Mouse (Mus musculus) layer of hippocampus, adult 2 months (tissue): ENCODE results near the gene Alkbh3. TPM values are rescaled to one million over a fixed set of nuclear protein-coding genes. Genes with fewer than 3 reads are reported as not detected.
A peak's percentile ranks its signal among the peaks of the same experiment; 100 is the strongest.

Experiments used
- DNase-seq, 2 experiments: peaks; one replicate each; pipeline ENCODE4 v3.0.0; 2022; ENCODE audit warnings: low spot score in 2 of 2
- H3K27ac ChIP-seq: fragments of 200-600 bp; 2 replicates; pipeline ENCODE4 v1.8.1; 2022
- H3K4me3 ChIP-seq: fragments of 200-600 bp; 2 replicates; pipeline ENCODE4 v1.8.1; 2022; ENCODE audit warnings: mild to moderate bottlenecking
- CTCF ChIP-seq: fragments of 200-600 bp; conservative IDR thresholded peaks from 2 replicates; pipeline ENCODE4 v1.8.1; 2022; ENCODE audit warnings: antibody characterized with exemption, mild to moderate bottlenecking, moderate library complexity
- long read RNA-seq, 2 experiments: library from polyadenylated mRNA; stranded (forward); transcript quantifications; one replicate each; pipeline ENCODE4 v2.0.0; 2021; ENCODE audit warnings: borderline mapping rate in 2 of 2
- total RNA-seq, 2 experiments: library from RNA; stranded (reverse); gene quantifications; 2 replicates each; pipeline ENCODE4 v1.2.3; 2021

Gene Alkbh3
- 10 to 100 TPM; 22.7 to 28.1 TPM for total RNA-seq
- long read RNA-seq, experiment 1, partial matches to known transcripts = 4 of 12 reads
- long read RNA-seq, experiment 1, other reads (novel, unspliced or antisense) = 6 of 12 reads
- long read RNA-seq, experiment 2, partial matches to known transcripts = 2 of 11 reads
- long read RNA-seq, experiment 2, other reads (novel, unspliced or antisense) = 9 of 11 reads

DNA sequence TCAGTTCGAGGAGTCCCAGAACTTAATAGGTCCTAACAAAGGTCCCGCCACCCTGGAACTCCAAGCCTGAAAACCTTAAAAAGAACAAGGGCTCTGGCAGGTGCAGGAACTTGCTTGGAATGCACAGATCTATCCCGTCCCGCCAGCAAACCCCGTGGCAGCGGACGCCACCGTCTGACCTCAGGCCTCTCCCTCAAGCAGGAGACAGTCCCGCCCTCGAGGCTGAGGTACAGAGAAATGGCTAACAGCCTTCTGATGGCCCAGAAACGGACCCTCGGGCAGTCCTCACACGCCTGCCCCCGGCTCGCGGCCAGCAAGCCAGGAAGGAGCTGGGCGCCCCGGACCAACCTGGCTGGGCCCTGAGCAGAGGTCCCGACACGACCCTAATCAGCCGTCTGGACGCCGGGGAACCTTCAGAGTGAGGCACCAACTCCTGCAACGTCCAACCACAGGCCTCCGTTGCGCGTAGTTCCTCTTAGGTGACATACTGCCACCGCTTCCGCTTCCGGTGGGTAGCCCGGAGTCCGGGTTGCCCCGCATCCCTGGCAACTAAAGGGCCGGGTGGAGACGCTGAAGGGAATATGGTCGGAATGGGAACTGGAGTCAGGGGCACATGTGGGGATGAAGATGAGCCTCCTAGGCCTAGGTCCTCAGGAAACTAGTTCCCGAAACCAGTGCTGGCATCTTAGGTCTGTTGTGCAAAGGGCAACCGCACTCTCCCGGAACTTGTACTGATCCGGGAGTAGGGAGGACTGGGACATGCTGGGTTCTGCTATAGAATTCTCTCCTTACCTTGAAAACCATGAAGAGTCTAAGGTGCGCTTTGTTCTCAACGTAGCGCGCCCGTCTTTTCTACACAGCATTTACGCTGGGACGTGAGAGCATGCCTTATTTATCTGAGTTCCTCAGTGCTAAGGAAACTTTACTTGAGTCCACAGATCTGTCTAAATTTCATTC lies at the start of gene Alkbh3:
TSS of gene Alkbh3 (minus strand) at position 473 of the 957 bp plus-strand sequence.
- DNase-seq = peak; percentile 92 to 96
- TF ChIP-seq CTCF = no peak
- peak within 1 kb of the TSS; percentile 90 for H3K27ac ChIP-seq
- peak within 1 kb of the TSS; percentile 68 for H3K4me3 ChIP-seq

DNA sequence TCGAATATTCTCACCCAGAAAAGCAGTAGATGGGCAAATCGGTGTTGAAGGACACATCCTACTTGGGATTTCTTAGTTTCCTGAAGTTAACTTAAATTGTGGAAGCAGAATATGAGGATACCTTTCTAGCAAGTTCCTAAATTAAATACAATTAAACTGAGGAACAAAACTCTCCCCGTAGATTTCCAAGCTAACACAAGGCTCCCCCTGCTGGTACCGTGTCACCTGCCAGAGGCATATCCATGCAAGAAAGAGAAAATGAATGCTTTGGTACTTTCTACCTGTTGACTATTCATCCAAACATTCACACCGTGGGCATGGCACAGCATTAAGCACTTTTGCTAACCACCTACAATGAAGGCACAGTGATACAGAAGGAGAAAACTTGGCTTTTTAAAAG lies 48.9 kb upstream of the Alkbh3 start:
- TF ChIP-seq CTCF = peak; percentile 81
- DNase-seq = peak in 1 of 2 experiments; percentile 48
- Histone ChIP-seq H3K4me3 (no peak overlapping the region), H3K27ac (no peak overlapping the region)

DNA sequence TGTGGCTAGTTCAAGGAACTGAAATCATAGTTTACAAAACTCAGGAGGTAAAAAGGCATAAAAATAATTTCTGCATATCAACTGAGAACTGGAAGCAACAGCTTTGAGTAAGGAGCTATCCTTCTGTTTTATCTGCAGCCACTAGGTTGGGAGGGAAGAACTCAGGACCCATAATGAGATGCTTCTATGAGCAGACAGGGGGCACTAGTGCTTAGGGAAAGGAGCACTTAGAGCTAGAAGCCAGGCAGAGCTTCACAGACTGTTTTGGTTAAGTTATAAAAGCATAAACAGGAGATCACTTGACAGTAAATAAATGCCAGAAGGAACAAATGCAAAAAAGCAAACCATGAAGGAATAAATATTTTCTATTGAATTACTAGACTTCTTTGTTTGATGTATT lies 44.2 kb upstream of the Alkbh3 start:
- TF ChIP-seq CTCF = peak; percentile 95
- no peak overlapping the region for H3K27ac ChIP-seq
- peak; percentile 48 to 59 for DNase-seq
- H3K4me3 ChIP-seq = no peak overlapping the region

DNA sequence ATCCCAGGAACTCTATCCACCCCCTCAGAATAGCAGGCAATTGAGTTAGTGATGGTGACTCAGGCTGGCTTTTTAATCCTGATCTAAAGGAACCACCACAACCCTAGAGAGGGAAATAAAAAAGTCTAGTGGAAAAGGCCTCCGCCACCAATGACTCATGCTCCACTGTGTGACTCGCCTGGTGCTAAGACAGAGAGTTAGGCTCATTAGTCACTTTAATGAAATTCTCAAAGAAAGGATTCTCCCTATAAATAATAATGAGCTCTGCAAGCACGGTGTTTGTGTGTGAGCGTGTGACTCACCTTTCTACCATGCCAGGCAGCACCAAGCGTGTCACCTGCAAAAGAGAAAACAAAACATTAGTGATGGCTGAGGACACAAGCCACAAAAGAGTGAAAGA lies 41.3 kb upstream of the Alkbh3 start:
- Histone ChIP-seq H3K4me3 (no peak overlapping the region), H3K27ac (no peak overlapping the region)
- no peak for DNase-seq
- no peak for TF ChIP-seq CTCF

DNA sequence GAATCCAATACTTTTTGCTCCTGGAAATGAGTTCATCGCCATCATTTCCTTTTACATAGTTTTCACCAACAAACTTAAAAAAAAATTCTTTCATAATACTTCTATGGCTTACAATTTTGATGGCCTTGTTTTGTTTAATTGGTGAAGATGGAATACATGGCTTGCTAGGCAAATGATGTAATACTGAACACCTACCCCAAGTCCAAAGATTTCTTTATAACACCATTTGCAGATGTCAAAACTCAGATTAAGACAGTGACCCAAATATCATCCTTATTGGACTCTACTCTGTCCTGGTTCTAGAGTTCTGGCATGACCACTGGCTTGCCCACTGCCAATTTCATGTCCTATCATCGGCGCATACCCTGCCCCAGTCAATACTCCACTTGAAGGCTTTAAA lies 40.3 kb upstream of the Alkbh3 start:
- Histone ChIP-seq H3K4me3 (no peak overlapping the region), H3K27ac (no peak overlapping the region)
- no peak for DNase-seq
- no peak for TF ChIP-seq CTCF

DNA sequence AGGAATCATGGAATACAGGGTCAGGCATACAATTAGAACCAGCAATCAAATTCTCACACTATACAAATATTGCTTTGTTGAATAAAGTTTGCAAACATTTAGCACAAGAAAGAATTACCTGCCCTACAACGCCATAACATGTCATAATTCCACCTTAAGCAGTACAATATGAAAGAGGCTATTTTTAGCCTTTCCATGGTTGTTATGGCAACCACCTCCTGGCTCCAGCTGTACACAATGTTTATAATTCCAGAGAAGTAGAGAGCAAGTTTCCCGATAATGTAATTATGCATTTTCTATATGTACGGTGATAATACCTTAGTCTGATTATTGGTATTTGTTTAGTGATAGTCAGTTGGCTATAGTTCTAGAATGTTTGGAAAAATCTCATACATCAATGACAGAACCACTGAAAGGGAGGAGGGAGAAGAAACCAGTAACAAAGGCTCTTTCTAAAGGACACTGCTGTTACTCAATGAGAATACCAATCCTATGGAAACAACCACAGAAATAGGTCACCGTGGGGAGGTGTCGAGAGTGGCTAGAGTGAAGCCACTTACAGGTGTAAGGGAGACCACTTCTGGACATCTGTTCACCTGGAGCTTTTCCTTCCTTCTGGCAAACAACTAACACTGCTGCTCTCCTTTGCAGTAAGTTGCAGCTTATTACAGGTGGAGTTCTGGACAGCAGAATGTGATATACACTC lies 39.0 kb upstream of the Alkbh3 start:
- no peak overlapping the region for H3K27ac ChIP-seq
- no peak for DNase-seq
- no peak for TF ChIP-seq CTCF
- no peak overlapping the region for H3K4me3 ChIP-seq

DNA sequence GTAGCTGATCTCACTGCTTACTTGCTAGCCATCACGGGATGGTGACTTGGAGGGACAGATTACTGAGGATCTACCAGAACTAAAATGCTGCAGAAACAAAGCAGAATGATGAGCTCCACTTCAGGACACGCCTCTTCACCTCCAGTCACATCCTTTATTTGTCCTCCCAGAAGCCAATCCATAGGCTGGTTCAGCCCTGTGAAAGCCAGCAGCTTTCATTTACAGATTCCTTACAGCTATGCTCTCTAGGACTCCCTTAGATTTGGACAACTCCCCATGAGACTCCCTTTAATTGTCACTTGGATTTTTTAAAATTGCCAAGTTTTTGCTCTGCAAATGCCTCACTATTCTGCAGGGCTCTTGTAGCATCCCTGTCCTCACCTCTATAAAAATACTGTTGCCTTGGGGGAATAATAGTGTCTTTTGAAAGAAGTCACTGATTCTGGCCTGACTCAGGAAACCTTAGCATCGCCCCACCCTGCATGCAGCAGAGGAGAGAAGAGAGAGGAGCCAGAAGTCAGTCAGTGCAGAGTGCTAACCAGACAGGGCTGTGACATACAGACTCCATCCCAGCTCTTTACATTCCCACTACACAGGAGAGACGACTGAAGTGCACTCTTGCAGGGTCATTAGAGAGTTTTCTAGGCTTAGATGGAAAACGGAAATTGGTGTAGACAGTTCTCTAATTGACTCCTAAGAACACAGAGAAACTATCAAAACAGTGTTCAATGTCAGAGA lies 38.3 kb upstream of the Alkbh3 start:
- peak overlapping the region; percentile 39 for H3K27ac ChIP-seq
- no peak overlapping the region for H3K4me3 ChIP-seq
- TF ChIP-seq CTCF = no peak
- no peak for DNase-seq

DNA sequence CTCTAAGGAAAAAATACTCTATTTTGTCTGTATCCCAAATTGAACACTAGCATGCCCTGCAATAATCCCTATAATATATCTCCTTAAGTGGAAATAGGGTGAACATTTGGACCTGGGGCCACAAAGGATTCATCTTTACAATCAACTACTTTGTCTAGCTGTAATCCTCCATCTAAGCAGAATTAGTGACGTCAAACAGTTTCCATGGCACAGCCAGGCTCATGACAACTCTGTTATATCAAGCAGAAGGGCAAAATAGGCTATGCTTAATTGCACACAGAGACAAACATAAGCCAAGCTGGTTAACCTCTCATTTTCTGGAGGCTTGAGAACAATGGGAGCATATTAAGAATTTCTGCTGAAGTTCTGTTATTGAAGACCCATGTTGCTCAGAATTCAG lies 37.7 kb upstream of the Alkbh3 start:
- H3K27ac ChIP-seq = peak overlapping the region; percentile 39
- TF ChIP-seq CTCF = no peak

DNA sequence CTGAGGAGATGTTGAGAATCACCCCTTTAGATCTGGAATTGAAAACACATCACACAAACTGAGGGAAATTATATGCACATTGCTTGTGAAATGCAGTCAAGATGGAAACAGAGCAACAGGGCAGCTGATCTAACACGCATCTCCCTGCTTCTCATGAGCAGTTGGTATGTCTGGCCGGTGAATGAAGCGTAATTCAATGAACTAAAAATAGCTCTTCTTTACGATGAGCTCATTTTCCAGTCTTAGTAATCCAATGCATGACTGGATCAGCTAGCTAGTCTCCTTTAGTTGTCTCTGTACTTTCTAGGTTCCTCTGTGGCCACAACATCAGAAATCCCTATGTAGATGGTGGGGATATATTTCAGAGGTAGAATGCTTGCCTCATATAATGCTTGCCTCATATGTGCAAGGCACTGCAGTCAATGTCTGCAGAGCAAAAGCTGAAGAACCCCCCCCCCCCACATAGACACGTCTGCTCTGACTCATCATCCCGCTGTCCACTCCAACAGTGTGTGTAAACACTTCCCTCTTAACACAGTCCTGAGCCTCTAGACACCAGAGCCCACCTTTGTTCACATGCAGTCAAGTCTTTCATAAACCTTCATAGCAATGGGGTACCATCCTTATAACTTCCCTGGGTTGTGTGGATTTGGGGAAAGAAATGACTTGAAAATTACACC lies 34.9 kb upstream of the Alkbh3 start:
- DNase-seq = no peak
- Histone ChIP-seq H3K27ac (no peak overlapping the region), H3K4me3 (no peak overlapping the region)
- no peak for TF ChIP-seq CTCF

More for the DNA sequence above, 37.7 kb upstream of the Alkbh3 start:
- no peak for DNase-seq
- no peak overlapping the region for H3K4me3 ChIP-seq

DNA sequence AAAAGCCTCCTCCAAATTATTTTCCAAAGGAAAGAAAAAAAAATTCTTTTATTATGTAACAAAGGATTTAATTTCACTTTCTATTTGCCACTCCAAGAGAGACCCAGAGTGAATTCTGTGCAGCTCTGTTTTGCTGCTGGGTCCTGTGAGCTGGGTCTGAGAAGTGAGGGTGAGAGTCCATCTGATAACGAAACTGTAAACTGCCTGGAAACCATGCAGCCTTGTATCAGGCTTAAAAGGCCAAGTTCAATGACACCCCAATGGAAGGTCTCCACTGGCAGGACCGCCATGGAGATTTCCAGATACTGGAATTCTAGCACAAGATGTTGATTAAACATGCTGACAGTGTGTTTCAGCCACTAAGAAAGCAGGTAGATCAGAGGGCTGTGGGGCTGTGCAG lies 33.6 kb upstream of the Alkbh3 start:
- H3K27ac ChIP-seq = peak overlapping the region; percentile 91
- TF ChIP-seq CTCF = no peak
- DNase-seq = no peak

DNA sequence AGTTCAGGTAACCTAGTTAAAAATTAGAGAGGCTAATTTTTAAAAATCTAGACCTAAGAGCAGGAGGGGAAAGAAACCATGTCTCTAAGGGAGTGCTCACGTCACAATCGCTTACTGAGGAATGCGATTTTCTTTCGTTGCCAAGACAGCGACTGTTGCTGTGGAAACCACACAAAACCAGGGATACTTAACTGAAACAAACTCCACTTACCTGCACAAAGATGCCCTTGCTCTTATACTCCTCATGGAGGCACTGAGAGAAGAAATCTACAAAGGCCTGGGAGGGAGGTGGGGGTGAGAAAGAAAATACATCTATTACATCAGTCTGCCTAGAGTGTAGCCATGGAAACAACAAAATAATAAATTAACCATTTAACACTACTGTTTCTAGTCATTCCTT lies 33.1 kb upstream of the Alkbh3 start:
- DNase-seq = peak; percentile 30 to 37
- no peak for TF ChIP-seq CTCF
- Histone ChIP-seq H3K27ac (peak overlapping the region; percentile 91), H3K4me3 (peak overlapping the region; percentile 48)

More for the DNA sequence above, 33.6 kb upstream of the Alkbh3 start:
- H3K4me3 ChIP-seq = peak overlapping the region; percentile 48

DNA sequence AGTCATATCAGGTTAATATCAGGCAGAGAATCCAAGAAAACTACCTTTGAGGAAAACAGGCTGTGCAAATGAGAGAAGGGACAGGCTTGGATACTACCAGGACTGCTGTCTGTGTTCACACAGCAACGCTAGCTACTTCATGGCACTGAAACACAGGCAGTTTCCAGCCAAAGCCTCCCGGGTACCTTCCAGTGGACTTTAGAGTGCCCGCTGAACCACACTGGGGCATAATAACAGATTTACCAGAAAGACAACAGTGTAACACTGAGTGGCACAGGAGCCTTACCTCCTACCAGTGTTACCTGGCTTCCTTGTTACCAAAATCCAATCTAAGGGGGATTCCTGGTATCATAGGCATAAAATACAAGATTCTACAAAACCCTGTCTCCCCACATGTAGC lies 31.9 kb upstream of the Alkbh3 start:
- Histone ChIP-seq H3K4me3 (peak overlapping the region; percentile 48; the same call in 1 of the 2 replicates), H3K27ac (no peak overlapping the region)
- DNase-seq = no peak
- TF ChIP-seq CTCF = no peak
